Mouse (Mus musculus): ENCODE measurements around the gene Pomgnt1.

- no peak for TF ChIP-seq CTCF (IDR thresholded peaks at IDR 0.05; ENCODE audit: low read depth)
- no peak for TF ChIP-seq EP300 (IDR thresholded peaks at IDR 0.05; ENCODE audit: low read depth)
Observed at GRCm38 (mm10) chr4:116142269-116142668, 18.6 kb downstream of the Pomgnt1 start.
